Mouse (Mus musculus) left cerebral cortex, postnatal 25 days (tissue): ENCODE results near the gene Vmn2r15. TPM values are rescaled to one million over a fixed set of nuclear protein-coding genes. Genes with fewer than 3 reads are reported as not detected.

Experiments
- DNase-seq, 2 experiments: peaks; one replicate each; pipeline ENCODE4 v3.0.0; 2022; ENCODE audit warnings: low spot score in 2 of 2, mixed read lengths in 1 of 2
- intact Hi-C: fragments of 180-260 bp; cut with DNase I; formaldehyde crosslinking; loops from one replicate; pipeline ENCODE4 v1.15.1; 2025
- total RNA-seq, 2 experiments: library from RNA; stranded (reverse); gene quantifications; 2 replicates each; pipeline ENCODE4 v1.2.3; 2021

The Vmn2r15 gene
- total RNA-seq = not detected

GRCm38 (mm10) chr5:109297544-109297943, at the start of gene Vmn2r15:
Vmn2r15 (minus strand) TSS chr5:109297644.
- intact Hi-C loops = no loop called here
- DNase-seq = no peak

- intact Hi-C loops = no loop called here
- DNase-seq = no peak
Measured at GRCm38 (mm10) chr5:109329862-109330261, 32.4 kb upstream of the Vmn2r15 start, which contains the start of gene Vmn2r16. Vmn2r16 (plus strand) TSS chr5:109330162.

GRCm38 (mm10) chr5:109294655-109295054, 2.8 kb downstream of the Vmn2r15 start:
- intact Hi-C loops = no loop called here
- no peak for DNase-seq

Other genes with a start within 250 kb of the Vmn2r15 start
- not detected for gene Vmn2r11, start 238.1 kb downstream of the Vmn2r15 start, total RNA-seq
- gene Vmn2r12, start 199.7 kb downstream of the Vmn2r15 start, total RNA-seq = not detected
- not detected for gene Vmn2r13, start 105.4 kb downstream of the Vmn2r15 start, total RNA-seq
- gene Vmn2r14, start 72.9 kb downstream of the Vmn2r15 start, total RNA-seq = not detected
- not detected for gene Vmn2r16, start 32.5 kb upstream of the Vmn2r15 start, total RNA-seq
- gene Vmn2r17, start 122.0 kb upstream of the Vmn2r15 start, total RNA-seq = not detected